Mouse (Mus musculus): ENCODE results near the gene Cntd1. TPM values are rescaled to one million over a fixed set of nuclear protein-coding genes. Genes with fewer than 3 reads are reported as not detected.

Cntd1 gene
- total and polyA plus RNA-seq, 2 experiments from 2014 or later = 0.10 to 0.61 TPM

DNA sequence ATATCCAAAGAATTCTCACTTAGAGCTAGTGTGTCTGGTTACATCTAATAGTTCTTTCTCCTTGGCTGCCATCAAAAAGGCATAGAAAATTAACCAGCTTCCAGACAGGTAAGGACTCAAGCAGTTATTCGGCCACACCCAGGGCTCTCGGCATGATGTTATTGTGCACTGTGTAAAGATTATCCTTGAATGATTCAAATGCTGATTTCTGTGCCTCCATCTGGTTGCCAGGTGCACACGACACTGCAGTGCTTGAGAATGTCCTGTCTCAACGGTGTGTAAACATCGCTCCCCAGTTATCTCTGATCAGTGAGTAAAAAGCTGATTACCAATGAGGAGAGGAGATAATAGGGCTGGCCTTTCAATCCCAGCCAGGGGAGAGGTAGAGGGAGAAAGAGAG, 28.9 kb downstream of the Cntd1 start:
- Histone ChIP-seq H3K27me3 (ENCODE audit: insufficient read depth, low read length) (no peaks in the 10 kb centered on the region), H3K4me3 (ENCODE audit: low read depth, low read length) (no peak overlapping the region), H3K4me1 (ENCODE audit: insufficient read depth) (no peaks in the 10 kb centered on the region), H3K27ac (ENCODE audit: low read depth, low read length) (no peak overlapping the region), H3K9me3 (ENCODE audit: low read length) (no peaks in the 10 kb centered on the region), H3K36me3 (ENCODE audit: insufficient read depth) (no peaks in the 10 kb centered on the region), H3K4me2 (ENCODE audit: low read depth) (no peak overlapping the region), H3K9ac (no peak overlapping the region)
- ATAC-seq = no peak
- DNase-seq = no peak
- 45% methylated on average over 5 of the region's 5 CpGs for WGBS
- no peak for TF ChIP-seq CTCF (IDR thresholded peaks at IDR 0.05; ENCODE audit: low read depth)

DNA sequence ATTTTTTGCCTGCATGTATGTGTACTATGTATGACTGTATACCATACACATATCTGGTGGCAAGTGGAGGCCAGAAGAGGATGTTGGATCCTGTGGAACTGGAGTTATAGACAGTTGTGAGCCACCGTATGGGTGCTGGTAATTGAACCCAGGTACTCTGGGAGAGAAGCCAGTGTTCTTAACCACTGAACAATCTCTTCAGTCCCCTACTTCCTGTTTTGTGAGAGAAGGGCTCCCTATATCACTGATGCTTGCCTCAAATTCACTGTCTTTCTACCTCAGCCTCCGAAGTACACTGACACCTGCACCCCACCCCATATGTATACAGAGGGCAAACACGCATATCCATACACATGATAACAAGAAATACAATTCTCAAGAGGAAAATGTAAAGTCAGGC, 32.3 kb downstream of the Cntd1 start:
- no peaks in the 10 kb centered on the region for H3K27me3 ChIP-seq (ENCODE audit: insufficient read depth, low read length)
- 91% methylated on average over 3 of the region's 3 CpGs for WGBS
- no peak overlapping the region for H3K9ac ChIP-seq
- H3K4me1 ChIP-seq (ENCODE audit: insufficient read depth) = no peaks in the 10 kb centered on the region
- no peaks in the 10 kb centered on the region for H3K36me3 ChIP-seq (ENCODE audit: insufficient read depth)
- ATAC-seq = no peak
- H3K27ac ChIP-seq (ENCODE audit: low read depth, low read length) = no peak overlapping the region
- no peak overlapping the region for H3K4me3 ChIP-seq (ENCODE audit: low read depth, low read length)
- DNase-seq = no peak
- no peak for TF ChIP-seq CTCF (IDR thresholded peaks at IDR 0.05; ENCODE audit: low read depth)
- H3K9me3 ChIP-seq (ENCODE audit: low read length) = no peaks in the 10 kb centered on the region
- no peak overlapping the region for H3K4me2 ChIP-seq (ENCODE audit: low read depth)

DNA sequence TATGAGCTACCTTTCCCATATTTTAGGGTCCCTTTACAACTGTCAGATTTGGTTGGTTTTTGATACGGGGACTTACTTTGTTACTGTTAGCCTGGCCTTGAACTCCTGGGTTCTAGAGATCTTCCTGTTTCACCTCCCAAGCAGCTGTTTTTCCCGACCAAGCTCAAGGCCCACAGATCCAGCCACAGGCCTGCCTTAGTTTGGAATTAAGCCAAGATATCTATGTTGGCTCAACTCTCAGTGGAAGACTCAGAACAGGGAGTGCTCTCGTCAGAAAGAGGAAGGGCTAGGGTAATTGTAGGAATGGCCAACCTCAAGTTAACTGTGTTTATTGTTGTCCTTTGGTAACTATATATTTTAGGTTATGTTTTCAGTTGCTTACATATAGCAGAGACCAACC, 33.3 kb downstream of the Cntd1 start:
- Histone ChIP-seq H3K4me2 (ENCODE audit: low read depth) (no peak overlapping the region), H3K27ac (ENCODE audit: low read depth, low read length) (no peak overlapping the region), H3K9ac (no peak overlapping the region), H3K36me3 (ENCODE audit: insufficient read depth) (no peaks in the 10 kb centered on the region), H3K27me3 (ENCODE audit: insufficient read depth, low read length) (no peaks in the 10 kb centered on the region), H3K9me3 (ENCODE audit: low read length) (no peaks in the 10 kb centered on the region), H3K4me3 (ENCODE audit: low read depth, low read length) (no peak overlapping the region), H3K4me1 (ENCODE audit: insufficient read depth) (peaks cover 5% of the 10 kb centered on the region; the same call in 1 of the 2 replicates)
- ATAC-seq (no peak), DNase-seq (no peak)
- WGBS = 71% methylated on average over 3 of the region's 3 CpGs
- TF ChIP-seq CTCF (IDR thresholded peaks at IDR 0.05; ENCODE audit: low read depth) = no peak

DNA sequence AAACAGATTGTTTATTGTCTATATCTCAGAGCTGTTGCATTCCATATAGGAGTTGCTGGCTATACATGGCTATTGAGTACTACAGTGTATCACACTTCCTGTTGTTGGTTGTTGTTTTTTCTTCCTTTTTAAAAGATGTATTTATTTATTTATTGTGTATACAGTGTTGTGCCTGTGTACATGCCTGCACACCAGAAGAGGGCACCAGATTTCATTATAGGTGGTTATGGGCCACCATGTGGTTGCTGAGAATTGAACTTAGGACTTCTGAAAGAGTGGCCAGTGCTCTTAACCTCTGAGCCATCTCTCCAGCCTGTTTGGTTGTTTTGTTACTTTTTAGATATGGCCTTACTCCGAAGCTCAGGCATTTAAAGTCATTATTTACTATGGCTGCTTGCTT, 35.8 kb downstream of the Cntd1 start:
- 100% methylated on average over 1 of the region's 1 CpGs for WGBS
- H3K9ac ChIP-seq = no peak overlapping the region
- peaks cover 6% of the 10 kb centered on the region; the same call in 1 of the 2 replicates for H3K4me1 ChIP-seq (ENCODE audit: insufficient read depth)
- peaks cover 9% of the 10 kb centered on the region for H3K36me3 ChIP-seq (ENCODE audit: insufficient read depth)
- H3K27ac ChIP-seq (ENCODE audit: low read depth, low read length) = no peak overlapping the region
- ATAC-seq = no peak
- no peaks in the 10 kb centered on the region for H3K27me3 ChIP-seq (ENCODE audit: insufficient read depth, low read length)
- TF ChIP-seq CTCF (IDR thresholded peaks at IDR 0.05; ENCODE audit: low read depth) = no peak
- no peaks in the 10 kb centered on the region for H3K9me3 ChIP-seq (ENCODE audit: low read length)
- no peak overlapping the region for H3K4me2 ChIP-seq (ENCODE audit: low read depth)
- no peak overlapping the region for H3K4me3 ChIP-seq (ENCODE audit: low read depth, low read length)
- DNase-seq = no peak

DNA sequence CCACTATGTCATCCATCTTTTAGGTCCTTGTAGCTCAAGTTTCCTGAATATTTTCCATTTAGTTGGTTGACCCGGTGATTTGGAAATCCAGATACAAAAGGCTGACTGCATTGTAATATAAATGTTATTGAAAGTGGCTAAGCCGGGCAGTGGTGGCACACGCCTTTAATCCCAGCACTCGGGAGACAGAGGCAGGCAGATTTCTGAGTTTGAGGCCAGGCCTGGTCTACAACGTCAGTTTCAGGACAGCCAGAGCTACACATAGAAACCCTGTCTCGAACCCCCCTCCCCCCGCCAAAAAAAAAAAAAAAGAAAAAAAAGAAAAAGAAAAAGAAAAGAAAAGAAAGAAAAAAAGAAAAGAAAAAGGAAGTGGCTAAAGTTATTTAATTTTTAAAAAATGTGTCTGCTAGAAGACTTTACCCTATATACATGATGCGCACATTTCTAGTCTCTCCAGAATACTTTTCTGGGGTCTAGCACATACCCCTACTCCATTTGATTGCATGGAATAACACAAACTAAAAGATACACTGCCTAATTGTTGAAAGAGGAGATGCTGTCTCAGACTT, 36.4 kb downstream of the Cntd1 start:
- Histone ChIP-seq H3K4me3 (ENCODE audit: low read depth, low read length) (peak overlapping the region; percentile 100), H3K9me3 (ENCODE audit: low read length) (no peaks in the 10 kb centered on the region), H3K27ac (ENCODE audit: low read depth, low read length) (peak overlapping the region; percentile 60), H3K27me3 (ENCODE audit: insufficient read depth, low read length) (no peaks in the 10 kb centered on the region), H3K4me2 (ENCODE audit: low read depth) (peak overlapping the region; percentile 92), H3K36me3 (ENCODE audit: insufficient read depth) (peaks cover 15% of the 10 kb centered on the region), H3K4me1 (ENCODE audit: insufficient read depth) (peaks cover 6% of the 10 kb centered on the region; the same call in 1 of the 2 replicates), H3K9ac (peak overlapping the region; percentile 97)
- ATAC-seq = no peak
- TF ChIP-seq CTCF (IDR thresholded peaks at IDR 0.05; ENCODE audit: low read depth) = no peak
- 84% methylated on average over 8 of the region's 8 CpGs for WGBS
- DNase-seq = no peak

DNA sequence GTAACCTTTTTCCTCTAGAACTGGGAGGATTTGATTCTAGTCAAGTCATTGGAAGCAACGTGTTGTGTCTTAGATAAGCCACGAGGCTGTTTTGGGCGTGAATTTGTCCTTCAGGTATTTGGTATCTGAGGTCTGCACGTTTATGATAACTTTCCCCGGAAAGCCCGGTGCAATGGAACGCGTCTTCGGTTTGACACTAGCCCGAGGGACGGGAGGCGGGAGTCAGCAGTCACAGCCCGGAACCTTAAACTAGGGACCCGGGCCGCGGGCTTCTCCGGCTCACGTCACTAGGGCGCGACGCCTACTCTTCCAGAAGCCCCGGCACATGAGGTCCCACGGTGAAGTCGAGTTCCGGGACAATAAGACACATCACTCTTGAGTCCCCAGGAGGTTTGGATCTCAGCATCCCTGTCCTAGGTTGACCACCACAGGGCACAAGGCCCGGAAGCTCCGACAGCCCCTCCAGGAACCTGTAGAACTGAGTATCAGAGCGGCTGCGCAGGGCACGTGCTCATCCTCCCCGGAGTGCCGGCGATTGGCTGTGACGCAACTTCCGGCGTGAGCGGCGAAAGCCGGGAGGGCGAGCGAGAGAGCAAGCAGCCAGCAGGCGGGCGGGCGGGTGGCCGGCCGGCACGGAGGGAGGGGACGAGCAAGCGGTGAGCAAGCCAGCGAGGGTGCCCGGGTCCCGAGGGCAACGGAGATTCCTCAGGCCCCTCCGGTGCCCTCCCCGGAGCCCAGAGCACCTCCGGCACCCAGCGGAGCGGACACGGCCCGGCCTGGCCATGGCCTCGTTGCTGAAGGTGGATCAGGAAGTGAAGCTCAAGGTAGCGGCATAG, 37.1 kb downstream of the Cntd1 start, which contains the start of gene Psme3:
Gene Psme3, plus strand, starts transcription at position 549 of the 836 bp plus-strand sequence.
- Histone ChIP-seq H3K9ac (peak within 1 kb of the TSS; percentile 97), H3K9me3 (ENCODE audit: low read length) (no peaks in the 10 kb centered on the region), H3K4me1 (ENCODE audit: insufficient read depth) (peaks cover 6% of the 10 kb centered on the region; the same call in 1 of the 2 replicates), H3K27me3 (ENCODE audit: insufficient read depth, low read length) (no peaks in the 10 kb centered on the region), H3K4me2 (ENCODE audit: low read depth) (peak within 1 kb of the TSS; percentile 92), H3K36me3 (ENCODE audit: insufficient read depth) (peaks cover 22% of the 10 kb centered on the region), H3K4me3 (ENCODE audit: low read depth, low read length) (peak within 1 kb of the TSS; percentile 100), H3K27ac (ENCODE audit: low read depth, low read length) (peak within 1 kb of the TSS; percentile 60)
- DNase-seq (peak; percentile 97), ATAC-seq (peak; percentile 96)
- WGBS = under 1% methylated on average over 56 of the region's 62 CpGs
- no peak for TF ChIP-seq CTCF (IDR thresholded peaks at IDR 0.05; ENCODE audit: low read depth)

DNA sequence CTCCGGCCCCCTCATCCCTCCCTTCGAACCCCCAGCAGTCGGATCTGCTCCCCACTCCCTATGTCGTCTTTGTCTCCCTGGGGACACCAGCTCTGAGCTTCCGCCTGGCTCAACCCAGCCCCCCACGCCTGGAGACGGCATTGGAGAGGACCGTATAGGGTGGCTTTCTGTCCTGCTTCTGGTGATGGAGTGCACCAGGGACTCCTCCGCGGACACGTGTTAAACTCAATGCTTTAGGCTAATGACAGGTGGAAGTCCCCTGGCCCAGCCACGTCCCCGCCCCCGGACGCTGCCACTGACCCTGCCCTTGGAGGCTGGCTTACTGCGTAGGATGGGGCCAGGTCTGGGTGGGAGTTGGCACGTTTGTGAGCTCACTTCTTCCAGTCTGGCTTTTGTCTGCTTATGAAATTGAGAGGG, 37.7 kb downstream of the Cntd1 start:
- H3K4me3 ChIP-seq (ENCODE audit: low read depth, low read length) = peak overlapping the region; percentile 100
- H3K9ac ChIP-seq = peak overlapping the region; percentile 97
- DNase-seq = no peak
- WGBS = 4% methylated on average over 17 of the region's 17 CpGs
- peaks cover 6% of the 10 kb centered on the region; the same call in 1 of the 2 replicates for H3K4me1 ChIP-seq (ENCODE audit: insufficient read depth)
- H3K9me3 ChIP-seq (ENCODE audit: low read length) = no peaks in the 10 kb centered on the region
- H3K36me3 ChIP-seq (ENCODE audit: insufficient read depth) = peaks cover 28% of the 10 kb centered on the region
- ATAC-seq = peak; percentile 54; the same call in 1 of the 2 replicates
- H3K27ac ChIP-seq (ENCODE audit: low read depth, low read length) = peak overlapping the region; percentile 60
- TF ChIP-seq CTCF (IDR thresholded peaks at IDR 0.05; ENCODE audit: low read depth) = no peak
- peak overlapping the region; percentile 92 for H3K4me2 ChIP-seq (ENCODE audit: low read depth)
- no peaks in the 10 kb centered on the region for H3K27me3 ChIP-seq (ENCODE audit: insufficient read depth, low read length)
